Mouse (Mus musculus) midbrain, embryonic 11.5 days (tissue): Measurements from ENCODE around the gene Tigd3. TPM values are rescaled to one million over a fixed set of nuclear protein-coding genes. Genes with fewer than 3 reads are reported as not detected.
A peak's percentile ranks its signal among the peaks of the same experiment; 100 is the strongest.

Source experiments
- ATAC-seq: fragments of 200-750 bp; cut with Nextera tagmentation; 2 replicates; pipeline ENCODE4 v1.8.0; 2017; ENCODE audit warnings: moderate TSS enrichment, moderate library complexity; ENCODE audit not compliant: low FRiP score
- DNase-seq: peaks from one replicate; pipeline ENCODE4 v3.0.0; 2015; ENCODE audit warnings: low spot score; ENCODE audit errors: missing footprints
- H3K27ac ChIP-seq: fragments of 300-500 bp; sonication (generic); 2 replicates; pipeline ENCODE4 v1.5.1; 2014; ENCODE audit warnings: low read depth, low read length
- H3K27me3 ChIP-seq: fragments of 300-500 bp; sonication (generic); 2 replicates; pipeline ENCODE4 v1.6.1; 2014; ENCODE audit warnings: mild to moderate bottlenecking, low read length, moderate library complexity, mixed read lengths; ENCODE audit not compliant: control insufficient read depth, insufficient read depth
- H3K36me3 ChIP-seq: fragments of 300-500 bp; sonication (generic); 2 replicates; pipeline ENCODE4 v1.6.1; 2014; ENCODE audit warnings: mild to moderate bottlenecking, low read length, moderate library complexity, mixed read lengths; ENCODE audit not compliant: control insufficient read depth, insufficient read depth
- H3K4me1 ChIP-seq: fragments of 300-500 bp; sonication (generic); 2 replicates; pipeline ENCODE4 v1.6.1; 2014; ENCODE audit warnings: low read length; ENCODE audit not compliant: control insufficient read depth, insufficient read depth
- H3K4me2 ChIP-seq: fragments of 300-500 bp; sonication (generic); 2 replicates; pipeline ENCODE4 v1.6.1; 2014; ENCODE audit warnings: mild to moderate bottlenecking, moderate library complexity
- H3K4me3 ChIP-seq: fragments of 300-500 bp; sonication (generic); 2 replicates; pipeline ENCODE4 v1.5.1; 2014; ENCODE audit warnings: low read depth, low read length
- H3K9ac ChIP-seq: fragments of 300-500 bp; sonication (generic); 2 replicates; pipeline ENCODE4 v1.6.1; 2014; ENCODE audit warnings: low read length
- H3K9me3 ChIP-seq: fragments of 300-500 bp; sonication (generic); 2 replicates; pipeline ENCODE4 v1.6.1; 2016; ENCODE audit warnings: low read length; ENCODE audit not compliant: control insufficient read depth
- WGBS: fragments of 180-500 bp; shearing (Covaris S2); extraction: QIAGEN DNeasy Blood & Tissue Kit; methylation state at CpG from one replicate; pipeline ENCODE4 v1.1.7; 2014; 5-methylcytosine and 5-hydroxymethylcytosine counted together
- polyA plus RNA-seq: library from polyadenylated mRNA; unstranded; fragments of >200 nt; fragmentation: Nextera tagmentation; extraction: Ambion mirVana; gene quantifications from 2 replicates; pipeline ENCODE4 v1.2.1, GENCODE M21; 2014

The Tigd3 gene
- polyA plus RNA-seq, 1 experiment from 2014 or later = 7.3 TPM

DNA sequence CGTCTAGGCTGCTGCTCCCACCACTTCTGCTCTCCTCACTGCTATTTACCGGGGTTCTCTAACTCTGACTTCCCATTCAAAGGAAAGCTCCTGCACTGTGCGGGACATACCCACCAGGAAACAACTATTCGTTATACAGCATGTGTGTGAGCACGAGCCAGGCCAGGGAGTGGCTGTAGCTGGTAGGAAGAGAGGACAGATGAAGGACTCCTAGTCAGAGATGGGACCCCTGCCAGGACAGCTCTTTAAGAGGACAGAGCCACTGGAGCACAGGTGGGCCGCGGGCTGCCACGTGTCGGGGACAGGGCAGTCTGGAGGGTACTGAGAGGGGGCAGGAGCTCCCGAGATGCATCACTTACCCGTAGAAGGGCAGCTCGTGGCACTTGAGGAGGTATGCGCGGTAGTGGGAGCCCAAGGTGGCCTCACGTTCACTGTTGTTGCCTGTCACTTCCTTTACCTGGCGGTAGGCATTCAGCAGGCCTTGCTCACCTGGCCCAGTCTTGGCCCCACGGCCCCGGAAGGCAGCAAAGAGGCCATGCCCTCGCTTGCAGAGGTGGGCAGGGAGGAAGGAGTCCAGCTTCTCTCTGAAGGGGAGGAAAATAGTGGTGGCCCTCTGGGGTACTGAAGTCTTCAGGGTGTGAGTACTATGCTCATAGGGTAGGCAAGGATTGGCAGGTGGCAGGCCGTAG, 29.1 kb downstream of the Tigd3 start:
- no peak overlapping the region for H3K9ac ChIP-seq
- DNase-seq (no peak), ATAC-seq (no peak)
- H3K27ac ChIP-seq = no peak overlapping the region
- no peaks in the 10 kb centered on the region for H3K27me3 ChIP-seq
- H3K4me3 ChIP-seq = no peak overlapping the region
- no peak overlapping the region for H3K4me2 ChIP-seq
- no peaks in the 10 kb centered on the region for H3K4me1 ChIP-seq
- H3K9me3 ChIP-seq = no peaks in the 10 kb centered on the region
- WGBS = 95% methylated on average over 20 of the region's 20 CpGs
- peaks cover 26% of the 10 kb centered on the region for H3K36me3 ChIP-seq

DNA sequence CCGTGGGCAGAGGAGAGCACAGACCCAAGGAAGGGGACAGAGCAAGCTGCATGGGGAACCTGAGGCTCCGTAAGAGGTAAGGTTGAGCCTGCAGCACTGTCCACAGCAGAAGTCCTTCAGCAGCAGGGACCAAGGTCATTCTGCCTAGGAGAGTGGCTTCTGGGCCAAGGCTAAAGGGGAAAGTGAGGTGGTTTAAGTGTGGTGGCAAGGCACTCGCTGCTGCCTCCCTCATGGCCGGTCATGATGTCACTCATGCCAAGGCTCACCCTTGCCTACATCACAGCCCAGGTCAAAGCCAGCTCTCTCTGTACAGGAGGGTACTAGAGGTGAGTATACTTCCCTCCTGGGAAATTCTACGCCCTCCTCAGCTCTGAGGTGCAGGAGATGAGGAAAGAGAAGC, 30.2 kb downstream of the Tigd3 start:
- H3K27ac ChIP-seq = no peak overlapping the region
- H3K4me1 ChIP-seq = no peaks in the 10 kb centered on the region
- H3K27me3 ChIP-seq = no peaks in the 10 kb centered on the region
- DNase-seq (no peak), ATAC-seq (no peak)
- H3K4me2 ChIP-seq = no peak overlapping the region
- WGBS = 93% methylated on average over 5 of the region's 5 CpGs
- H3K9me3 ChIP-seq = no peaks in the 10 kb centered on the region
- peaks cover 24% of the 10 kb centered on the region for H3K36me3 ChIP-seq
- no peak overlapping the region for H3K9ac ChIP-seq
- H3K4me3 ChIP-seq = no peak overlapping the region

GRCm38 (mm10) chr19:5862335-5863085, 31.4 kb downstream of the Tigd3 start:
- Histone ChIP-seq H3K27ac (no peak overlapping the region), H3K9me3 (no peaks in the 10 kb centered on the region), H3K36me3 (peaks cover 24% of the 10 kb centered on the region), H3K27me3 (no peaks in the 10 kb centered on the region), H3K4me2 (no peak overlapping the region), H3K4me1 (no peaks in the 10 kb centered on the region), H3K4me3 (no peak overlapping the region), H3K9ac (no peak overlapping the region)
- DNase-seq (no peak), ATAC-seq (no peak)
- WGBS = 95% methylated on average over 14 of the region's 14 CpGs

- H3K4me2 ChIP-seq = no peak overlapping the region
- DNase-seq (no peak), ATAC-seq (no peak)
- no peak overlapping the region for H3K27ac ChIP-seq
- no peak overlapping the region for H3K9ac ChIP-seq
- peaks cover 12% of the 10 kb centered on the region for H3K36me3 ChIP-seq
- no peaks in the 10 kb centered on the region for H3K9me3 ChIP-seq
- WGBS = 85% methylated on average over 9 of the region's 9 CpGs
- H3K4me3 ChIP-seq = no peak overlapping the region
- H3K27me3 ChIP-seq = no peaks in the 10 kb centered on the region
- H3K4me1 ChIP-seq = no peaks in the 10 kb centered on the region
Measured at GRCm38 (mm10) chr19:5856604-5857003, 37.3 kb downstream of the Tigd3 start.

DNA sequence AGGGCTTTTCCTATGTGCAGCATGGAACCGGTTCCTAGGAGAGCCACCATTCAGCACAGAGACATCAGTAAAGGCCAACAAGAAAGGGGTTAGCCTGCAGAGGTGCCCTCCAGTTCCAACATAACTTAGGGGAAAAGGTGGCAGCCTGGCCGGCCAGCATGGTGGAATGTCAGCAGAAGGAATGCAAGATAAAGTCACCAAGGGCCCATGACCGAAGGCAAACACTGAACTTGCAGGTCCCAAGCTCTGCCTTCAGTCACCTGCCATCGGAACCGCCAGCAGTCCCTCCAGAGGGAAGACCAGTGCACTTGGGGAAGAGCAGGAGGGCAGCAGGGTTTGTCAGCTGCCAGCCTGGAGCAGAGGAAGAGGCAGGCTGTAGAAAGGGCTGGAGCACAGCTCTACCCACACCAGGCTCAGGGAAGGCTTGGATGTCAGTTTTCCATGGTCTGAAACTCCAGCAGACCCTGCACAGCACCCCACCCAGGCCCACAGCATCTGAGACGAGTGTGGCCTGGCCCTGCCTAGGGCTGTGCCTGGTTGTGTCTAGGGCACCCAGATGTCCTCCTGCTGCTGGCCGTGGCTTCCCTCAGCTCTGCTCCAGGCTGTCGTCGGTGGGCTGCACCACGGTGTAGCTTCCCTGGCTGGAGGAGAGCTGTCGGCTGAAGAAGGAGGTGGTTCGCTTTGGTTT, 41.8 kb downstream of the Tigd3 start:
- Histone ChIP-seq H3K27me3 (no peaks in the 10 kb centered on the region), H3K4me3 (no peak overlapping the region), H3K36me3 (peaks cover 6% of the 10 kb centered on the region; the same call in 1 of the 2 replicates), H3K4me1 (peaks cover 28% of the 10 kb centered on the region), H3K4me2 (no peak overlapping the region), H3K9ac (no peak overlapping the region), H3K27ac (no peak overlapping the region), H3K9me3 (no peaks in the 10 kb centered on the region)
- 88% methylated on average over 12 of the region's 12 CpGs for WGBS
- DNase-seq (no peak), ATAC-seq (no peak)

DNA sequence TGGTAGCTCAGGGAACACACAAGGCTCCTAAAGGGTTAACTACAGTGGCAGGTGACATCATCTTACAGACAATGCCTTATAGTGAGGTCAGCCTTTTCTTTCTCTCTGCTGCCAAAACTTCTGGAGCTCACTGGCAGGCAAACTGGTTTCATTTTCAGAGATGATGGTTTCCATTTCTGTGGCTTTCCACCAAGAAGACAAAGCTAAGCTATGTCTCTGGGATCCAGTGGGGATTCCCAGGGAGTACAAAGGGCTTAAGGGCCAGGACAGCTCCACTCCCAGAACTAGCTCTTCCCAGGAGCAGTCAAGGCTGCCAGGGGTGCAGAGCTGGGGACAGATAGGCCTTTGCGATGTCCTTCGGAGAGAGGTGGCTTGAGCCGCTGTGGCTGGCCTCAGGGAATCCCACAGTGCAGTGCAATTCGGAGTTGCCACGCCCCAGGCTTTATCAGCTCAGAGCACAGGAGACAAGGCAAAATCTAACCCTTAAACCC, 42.4 kb downstream of the Tigd3 start:
- no peak for ATAC-seq
- 73% methylated on average over 5 of the region's 5 CpGs for WGBS
- Histone ChIP-seq H3K4me3 (no peak overlapping the region), H3K4me2 (no peak overlapping the region), H3K9me3 (no peaks in the 10 kb centered on the region), H3K9ac (no peak overlapping the region), H3K27me3 (no peaks in the 10 kb centered on the region), H3K27ac (no peak overlapping the region), H3K4me1 (peaks cover 34% of the 10 kb centered on the region), H3K36me3 (peaks cover 6% of the 10 kb centered on the region; the same call in 1 of the 2 replicates)
- DNase-seq = no peak

- no peak overlapping the region for H3K9ac ChIP-seq
- no peak overlapping the region for H3K4me2 ChIP-seq
- no peak for DNase-seq
- peaks cover 6% of the 10 kb centered on the region; the same call in 1 of the 2 replicates for H3K36me3 ChIP-seq
- H3K27ac ChIP-seq = no peak overlapping the region
- H3K4me1 ChIP-seq = peaks cover 38% of the 10 kb centered on the region
- no peak for ATAC-seq
- no peaks in the 10 kb centered on the region for H3K9me3 ChIP-seq
- WGBS = 90% methylated on average over 3 of the region's 3 CpGs
- H3K4me3 ChIP-seq = no peak overlapping the region
- H3K27me3 ChIP-seq = no peaks in the 10 kb centered on the region
Measured at GRCm38 (mm10) chr19:5850860-5851259, 43.1 kb downstream of the Tigd3 start.

- no peak overlapping the region for H3K27ac ChIP-seq
- DNase-seq (peak; percentile 99), ATAC-seq (0 out of 2 replicates have a peak, but pooled peaks have one; percentile 6)
- H3K4me1 ChIP-seq = peaks cover 45% of the 10 kb centered on the region
- H3K36me3 ChIP-seq = peaks cover 6% of the 10 kb centered on the region; the same call in 1 of the 2 replicates
- no peaks in the 10 kb centered on the region for H3K9me3 ChIP-seq
- H3K27me3 ChIP-seq = no peaks in the 10 kb centered on the region
- WGBS = 31% methylated on average over 11 of the region's 11 CpGs
- H3K4me2 ChIP-seq = no peak overlapping the region
- H3K9ac ChIP-seq = no peak overlapping the region
- H3K4me3 ChIP-seq = no peak overlapping the region
Measured at GRCm38 (mm10) chr19:5849843-5850527, 44.0 kb downstream of the Tigd3 start.
